Mouse (Mus musculus) bone marrow macrophage, adult 2 months (primary cell): Measurements from ENCODE around the gene Olfr467.
"Not testable (repeated sequence)": the region's sequence is repeated elsewhere in the genome, so short reads cannot be mapped to it uniquely, and the experiment has no call there.

Experiments
- CTCF ChIP-seq: IDR thresholded peaks from 2 replicates; pipeline ENCODE4 v1.5.1; 2012; ENCODE audit warnings: low read depth, mild to moderate bottlenecking, low read length, moderate library complexity
- POLR2A ChIP-seq: IDR thresholded peaks from 2 replicates; pipeline ENCODE4 v1.6.1; 2012; ENCODE audit warnings: mild to moderate bottlenecking, low read depth, low read length, borderline replicate concordance

- not testable (repeated sequence) for TF ChIP-seq POLR2A, CTCF
Measured at GRCm38 (mm10) chr7:107847390-107847789, 35.3 kb downstream of the Olfr467 start, which contains the start of gene Olfr470.
